Mouse (Mus musculus) ES-Bruce4 (cell line): ENCODE results near the gene Gtpbp1. TPM values are rescaled to one million over a fixed set of nuclear protein-coding genes. Genes with fewer than 3 reads are reported as not detected.

ENCODE experiments used
- H3K27ac ChIP-seq: 2 replicates; pipeline ENCODE4 v1.5.1; 2012; ENCODE audit warnings: low read length, inconsistent platforms; ENCODE audit not compliant: insufficient read depth
- H3K27me3 ChIP-seq: 2 replicates; pipeline ENCODE4 v1.6.1; 2012; ENCODE audit warnings: mild to moderate bottlenecking, low read length, inconsistent platforms; ENCODE audit not compliant: control insufficient read depth, poor library complexity, insufficient read depth, severe bottlenecking
- H3K36me3 ChIP-seq: 2 replicates; pipeline ENCODE4 v1.6.1; 2012; ENCODE audit warnings: inconsistent platforms, mild to moderate bottlenecking, low read length, moderate library complexity; ENCODE audit not compliant: control insufficient read depth, poor library complexity, insufficient read depth, severe bottlenecking
- H3K4me1 ChIP-seq: one replicate; pipeline ENCODE4 v1.8.1; 2011; ENCODE audit warnings: low read length; ENCODE audit not compliant: control insufficient read depth, insufficient read depth
- H3K4me3 ChIP-seq: 2 replicates; pipeline ENCODE4 v1.5.1; 2011; ENCODE audit warnings: low read depth, mild to moderate bottlenecking, low read length
- H3K9ac ChIP-seq: 2 replicates; pipeline ENCODE4 v1.6.1; 2012; ENCODE audit warnings: low read depth, mild to moderate bottlenecking, inconsistent platforms; ENCODE audit not compliant: poor library complexity, severe bottlenecking
- H3K9me3 ChIP-seq: replicated peaks from 2 replicates; pipeline ENCODE4 v1.6.1; 2012; ENCODE audit warnings: mild to moderate bottlenecking, low read length, inconsistent platforms; ENCODE audit not compliant: control insufficient read depth, poor library complexity, insufficient read depth, severe bottlenecking
- CTCF ChIP-seq: IDR thresholded peaks from one replicate; pipeline ENCODE4 v1.8.1; 2011; ENCODE audit warnings: low read depth, low read length
- EP300 ChIP-seq: IDR thresholded peaks from 2 replicates; pipeline ENCODE4 v1.6.1; 2011; ENCODE audit warnings: low read depth, low read length; ENCODE audit not compliant: insufficient read depth
- POLR2A ChIP-seq: IDR thresholded peaks from one replicate; pipeline ENCODE4 v1.8.1; 2011; ENCODE audit warnings: low read length; ENCODE audit not compliant: insufficient read depth
- polyA plus RNA-seq: library from polyadenylated mRNA; stranded (reverse); fragments of >200 nt; gene quantifications from 2 replicates; pipeline ENCODE4 v1.2.4, GENCODE M21; 2011; ENCODE audit warnings: low read depth; ENCODE audit not compliant: missing spikeins, insufficient read depth, insufficient read length

Gtpbp1 gene
- polyA plus RNA-seq, 1 experiment = 32.4 TPM

DNA sequence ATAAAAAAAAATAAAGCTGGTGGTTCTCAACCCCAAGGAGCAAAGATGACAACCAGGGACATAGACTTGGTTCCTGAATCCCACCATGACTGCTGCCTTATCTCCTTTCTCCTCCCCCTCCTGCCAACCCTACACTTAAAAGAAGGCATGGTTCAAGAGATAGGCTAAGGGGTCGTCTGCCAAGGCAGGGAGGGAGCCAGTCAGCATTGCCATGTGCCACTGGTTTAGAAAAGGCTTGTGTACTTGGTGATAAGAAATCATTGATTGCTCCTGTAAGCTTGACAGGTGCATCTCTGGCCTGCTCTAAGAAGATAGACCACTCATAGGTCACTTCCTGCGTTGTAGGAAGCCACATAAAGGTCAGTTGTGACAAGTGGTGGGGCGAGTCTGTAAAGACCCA lies 4.9 kb downstream of the Gtpbp1 start:
- no peaks in the 10 kb centered on the region for H3K4me1 ChIP-seq
- no peaks in the 10 kb centered on the region for H3K9me3 ChIP-seq
- H3K4me3 ChIP-seq = no peak overlapping the region
- H3K27me3 ChIP-seq = no peaks in the 10 kb centered on the region
- H3K9ac ChIP-seq = no peak overlapping the region
- peaks cover 8% of the 10 kb centered on the region; the same call in 1 of the 2 replicates for H3K36me3 ChIP-seq
- no peak for TF ChIP-seq POLR2A
- TF ChIP-seq CTCF = no peak
- TF ChIP-seq EP300 = no peak
- H3K27ac ChIP-seq = no peak overlapping the region

DNA sequence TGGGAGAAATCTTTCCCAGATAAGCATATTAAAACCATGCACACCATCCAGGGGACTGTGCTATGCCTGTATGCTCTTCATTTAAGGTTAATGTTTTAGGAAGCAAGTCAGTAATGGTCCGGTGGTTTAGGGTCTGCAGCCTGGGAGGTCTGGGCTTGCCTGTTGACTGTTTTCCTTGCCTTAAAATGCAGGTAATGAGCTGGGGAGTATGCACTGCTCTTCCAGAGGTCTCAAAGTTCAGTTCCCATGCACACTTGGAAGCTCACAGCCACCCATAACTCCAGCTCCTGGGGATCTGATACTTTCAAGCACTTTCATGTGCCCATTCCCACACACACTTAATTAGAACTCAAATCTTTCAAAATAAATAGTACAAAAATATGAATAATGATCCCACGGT lies 5.9 kb downstream of the Gtpbp1 start:
- no peaks in the 10 kb centered on the region for H3K27me3 ChIP-seq
- H3K9me3 ChIP-seq = no peaks in the 10 kb centered on the region
- no peaks in the 10 kb centered on the region for H3K4me1 ChIP-seq
- no peak overlapping the region for H3K9ac ChIP-seq
- no peak overlapping the region for H3K27ac ChIP-seq
- no peak overlapping the region for H3K4me3 ChIP-seq
- peaks cover 8% of the 10 kb centered on the region; the same call in 1 of the 2 replicates for H3K36me3 ChIP-seq
- TF ChIP-seq EP300 = no peak

DNA sequence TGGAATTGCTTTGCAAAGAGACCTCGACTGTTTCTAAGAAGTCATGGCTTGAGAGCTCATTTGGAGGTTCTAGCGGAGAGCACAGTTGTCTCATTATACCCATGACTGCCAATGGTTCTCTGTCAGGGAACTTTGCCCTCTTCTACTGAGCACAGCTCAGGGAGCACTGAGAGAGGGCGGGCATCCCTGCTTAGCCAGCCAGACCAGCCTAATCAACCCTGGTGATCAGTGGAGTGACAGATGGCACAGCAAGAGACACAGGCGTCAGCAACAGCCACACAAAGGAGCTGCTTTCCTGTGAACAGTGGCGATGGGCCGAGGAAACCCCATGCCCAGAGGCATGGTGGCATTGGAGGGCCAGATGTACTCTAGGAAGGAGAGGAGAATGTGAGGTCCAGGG lies 6.4 kb downstream of the Gtpbp1 start:
- no peak for TF ChIP-seq POLR2A
- no peak for TF ChIP-seq EP300
- TF ChIP-seq CTCF = no peak
- Histone ChIP-seq H3K36me3 (peaks cover 8% of the 10 kb centered on the region; the same call in 1 of the 2 replicates), H3K27ac (no peak overlapping the region), H3K9me3 (no peaks in the 10 kb centered on the region), H3K4me3 (no peak overlapping the region), H3K4me1 (no peaks in the 10 kb centered on the region), H3K27me3 (no peaks in the 10 kb centered on the region), H3K9ac (no peak overlapping the region)

DNA sequence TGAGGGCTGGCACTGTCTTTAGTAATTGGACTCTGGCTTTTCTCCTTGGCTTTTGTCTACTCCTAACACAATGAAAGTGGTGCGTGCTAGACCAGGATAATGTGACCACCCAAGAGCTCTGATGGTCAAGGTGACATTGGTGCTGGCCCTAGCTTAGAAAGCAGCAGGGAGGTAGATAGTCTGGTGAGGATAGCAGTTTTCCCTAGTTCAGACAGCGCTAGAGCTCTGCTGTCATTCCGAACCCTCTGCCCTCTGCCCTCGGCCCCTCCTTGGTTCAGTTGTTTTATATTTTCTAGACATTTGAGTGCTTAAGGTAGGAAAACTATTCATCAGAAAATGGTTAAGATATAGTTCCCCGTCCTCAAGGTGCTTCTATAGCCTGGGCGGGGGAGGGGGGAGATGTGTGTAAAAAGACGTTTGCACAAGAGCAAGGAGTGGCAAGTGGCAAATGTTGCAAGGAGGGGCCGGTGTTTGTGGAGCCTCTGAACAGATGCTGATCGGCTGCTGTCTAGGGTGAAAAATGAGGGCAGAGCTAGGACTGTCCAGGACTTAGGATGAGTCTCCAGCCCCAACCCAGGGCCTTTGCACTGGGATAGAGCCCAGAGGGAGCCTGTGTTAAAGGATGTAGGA lies 7.0 kb downstream of the Gtpbp1 start:
- Histone ChIP-seq H3K27me3 (no peaks in the 10 kb centered on the region), H3K4me3 (no peak overlapping the region), H3K27ac (no peak overlapping the region), H3K9ac (no peak overlapping the region), H3K9me3 (no peaks in the 10 kb centered on the region), H3K4me1 (no peaks in the 10 kb centered on the region), H3K36me3 (peaks cover 8% of the 10 kb centered on the region; the same call in 1 of the 2 replicates)
- TF ChIP-seq EP300 (no peak), POLR2A (no peak), CTCF (no peak)

DNA sequence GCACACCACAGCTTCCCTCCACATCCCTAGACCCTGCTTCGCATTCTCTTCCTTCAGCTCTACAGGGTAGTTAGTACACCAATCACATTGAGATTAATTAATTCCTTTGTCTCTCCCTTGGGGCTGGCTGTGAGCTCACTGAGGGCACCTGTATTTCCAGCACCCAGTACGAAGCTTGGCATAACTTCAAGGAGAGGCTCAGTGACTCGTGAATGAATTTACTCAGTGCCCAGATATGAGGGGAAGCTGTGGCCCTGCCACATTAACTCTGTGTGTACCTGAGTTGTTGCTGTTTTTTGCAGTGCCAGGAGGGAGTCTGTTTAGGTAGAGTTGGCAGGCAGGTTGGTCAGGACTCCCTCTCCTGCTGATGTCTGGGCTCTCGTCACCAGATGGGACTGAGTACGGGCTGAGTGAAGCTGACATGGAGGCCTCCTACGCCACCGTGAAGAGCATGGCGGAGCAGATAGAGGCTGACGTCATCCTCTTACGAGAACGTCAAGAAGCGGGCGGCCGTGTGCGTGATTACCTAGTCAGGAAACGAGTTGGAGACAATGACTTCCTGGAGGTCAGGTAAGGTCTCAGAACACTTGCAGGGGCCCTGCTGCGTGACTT lies 16.1 kb downstream of the Gtpbp1 start:
- Histone ChIP-seq H3K4me3 (no peak overlapping the region), H3K36me3 (peaks cover 3% of the 10 kb centered on the region), H3K9ac (no peak overlapping the region), H3K4me1 (no peaks in the 10 kb centered on the region), H3K27me3 (no peaks in the 10 kb centered on the region), H3K27ac (no peak overlapping the region), H3K9me3 (no peaks in the 10 kb centered on the region)
- TF ChIP-seq POLR2A (no peak), CTCF (no peak), EP300 (no peak)

DNA sequence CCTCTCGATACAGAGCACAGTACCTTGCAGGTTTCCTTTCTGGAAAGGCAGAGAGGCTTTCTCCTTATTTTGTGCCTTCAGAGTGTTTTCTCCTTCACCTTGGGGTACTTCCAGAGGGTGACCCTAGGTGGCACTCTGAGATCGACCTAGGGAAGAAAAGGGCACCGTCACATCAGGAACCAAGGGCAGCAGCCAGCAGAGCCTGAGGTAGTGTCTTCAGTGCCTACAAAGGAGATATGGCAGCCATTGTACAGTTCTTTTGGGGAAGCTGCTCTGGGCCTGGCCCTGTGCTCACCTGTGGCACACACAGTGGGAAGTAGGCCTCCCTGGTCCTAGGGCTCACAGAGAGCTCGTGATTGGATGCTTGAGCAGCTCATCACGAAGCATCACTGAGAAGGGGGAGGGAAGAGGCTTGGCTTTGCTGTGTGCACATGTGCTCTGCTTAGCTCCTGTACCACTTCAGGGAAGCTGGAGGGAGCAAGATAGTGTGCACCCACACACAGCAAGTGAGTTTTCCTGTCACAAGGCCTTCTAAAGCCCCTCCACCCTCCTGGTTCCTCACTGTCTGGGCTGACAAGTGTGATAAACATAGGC lies 17.7 kb downstream of the Gtpbp1 start:
- Histone ChIP-seq H3K36me3 (peaks cover 5% of the 10 kb centered on the region), H3K27ac (no peak overlapping the region), H3K4me3 (no peak overlapping the region), H3K4me1 (no peaks in the 10 kb centered on the region), H3K9me3 (no peaks in the 10 kb centered on the region), H3K27me3 (no peaks in the 10 kb centered on the region), H3K9ac (no peak overlapping the region)
- no peak for TF ChIP-seq POLR2A
- peak; percentile 35 for TF ChIP-seq CTCF
